Mouse (Mus musculus) cerebellum, adult 8-10 months (tissue): Measurements from ENCODE around the gene Bmf.
A peak's percentile ranks its signal among the peaks of the same experiment; 100 is the strongest.

Experiments
- DNase-seq: peaks from one replicate; pipeline ENCODE4 v3.0.0; 2022

Gene Bmf

GRCm38 (mm10) chr2:118511779-118512417, 37.6 kb downstream of the Bmf start:
- DNase-seq, result no peak

- peak; percentile 64 for DNase-seq
These were observed 38.8 kb downstream of the Bmf start for GRCm38 (mm10) chr2:118510447-118511310.

- no peak for DNase-seq
These were observed 39.6 kb downstream of the Bmf start for GRCm38 (mm10) chr2:118509688-118510446.

GRCm38 (mm10) chr2:118507126-118507525, 42.4 kb downstream of the Bmf start:
- no peak for DNase-seq

GRCm38 (mm10) chr2:118500191-118500590, 49.3 kb downstream of the Bmf start:
- no peak for DNase-seq

- DNase-seq, result no peak
These were observed 50.1 kb downstream of the Bmf start for GRCm38 (mm10) chr2:118499135-118499961.

GRCm38 (mm10) chr2:118498476-118498875, 51.0 kb downstream of the Bmf start:
- no peak for DNase-seq

- DNase-seq, result no peak
These were observed 51.6 kb downstream of the Bmf start for GRCm38 (mm10) chr2:118497890-118498289.

GRCm38 (mm10) chr2:118495024-118495423, 54.5 kb downstream of the Bmf start:
- DNase-seq, result no peak

- no peak for DNase-seq
These were observed 57.6 kb downstream of the Bmf start for GRCm38 (mm10) chr2:118491741-118492395.

- DNase-seq, result no peak
These were observed 58.2 kb downstream of the Bmf start for GRCm38 (mm10) chr2:118491281-118491731.

GRCm38 (mm10) chr2:118490241-118491091, 59.0 kb downstream of the Bmf start:
- DNase-seq, result no peak

GRCm38 (mm10) chr2:118487806-118488205, 61.7 kb downstream of the Bmf start:
- DNase-seq, result no peak

GRCm38 (mm10) chr2:118486933-118487332, 62.6 kb downstream of the Bmf start:
- DNase-seq, result peak; percentile 80

GRCm38 (mm10) chr2:118485415-118485814, 64.1 kb downstream of the Bmf start:
- no peak for DNase-seq

- no peak for DNase-seq
These were observed 65.0 kb downstream of the Bmf start for GRCm38 (mm10) chr2:118484386-118484898.

GRCm38 (mm10) chr2:118483032-118483431, 66.5 kb downstream of the Bmf start:
- DNase-seq, result no peak

- no peak for DNase-seq
These were observed 68.6 kb downstream of the Bmf start for GRCm38 (mm10) chr2:118480886-118481285.

GRCm38 (mm10) chr2:118479550-118479909, 70.0 kb downstream of the Bmf start, which contains the start of gene Srp14:
Gene Srp14 (minus strand): TSS chr2:118479711.
- DNase-seq, result peak; percentile 85

GRCm38 (mm10) chr2:118478833-118479549, 70.5 kb downstream of the Bmf start:
- no peak for DNase-seq
